Mouse (Mus musculus) gastrocnemius, adult 2 months (tissue): Measurements from ENCODE around the gene Man2a2. TPM values are rescaled to one million over a fixed set of nuclear protein-coding genes. Genes with fewer than 3 reads are reported as not detected.
A peak's percentile ranks its signal among the peaks of the same experiment; 100 is the strongest.

Source experiments
- DNase-seq: peaks from one replicate; pipeline ENCODE4 v3.0.0; 2022
- H3K27ac ChIP-seq: fragments of 200-600 bp; 2 replicates; pipeline ENCODE4 v1.8.1; 2022; ENCODE audit warnings: mild to moderate bottlenecking
- H3K4me3 ChIP-seq: fragments of 200-600 bp; 2 replicates; pipeline ENCODE4 v1.8.1; 2022; ENCODE audit warnings: mild to moderate bottlenecking, moderate library complexity
- CTCF ChIP-seq: fragments of 200-600 bp; IDR thresholded peaks from 2 replicates; pipeline ENCODE4 v1.8.1; 2022; ENCODE audit warnings: antibody characterized with exemption, mild to moderate bottlenecking, moderate library complexity
- intact Hi-C: fragments of 180-260 bp; cut with DNase I; formaldehyde crosslinking; loops from one replicate; pipeline ENCODE4 v1.15.1; 2025
- total RNA-seq, 2 experiments: library from RNA; stranded (reverse); gene quantifications; 2 replicates each; pipeline ENCODE4 v1.2.3; 2021

The Man2a2 gene
- total RNA-seq, 2 experiments from 2014 or later: 111 to 161 TPM

DNA sequence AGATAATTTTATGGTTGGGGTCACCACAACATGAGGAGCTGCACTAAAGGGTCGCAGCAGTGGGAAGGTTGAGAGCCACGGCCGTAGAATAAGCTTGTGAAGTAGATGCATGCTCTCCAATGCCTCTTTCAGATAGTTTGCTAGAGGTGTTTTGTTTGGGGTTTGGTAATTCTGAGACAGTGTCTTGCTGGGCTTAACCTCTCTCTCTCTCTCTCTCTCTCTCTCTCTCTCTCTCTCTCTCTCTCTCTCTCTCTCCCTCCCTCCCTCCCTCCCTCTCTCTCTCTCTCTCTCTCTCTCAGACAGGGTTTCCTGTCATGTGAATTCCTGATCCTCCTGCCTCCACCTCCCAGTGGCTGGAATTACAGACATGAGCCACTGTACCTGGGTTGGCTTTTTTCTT, 3.6 kb upstream of the Man2a2 start:
- TF ChIP-seq CTCF: no peak
- no peak for DNase-seq
- intact Hi-C loops: loop anchor here (5.0 kb wide), 1 partner anchor 232 kb away; no protein-coding TSS in a partner anchor
- Histone ChIP-seq H3K4me3 (no peak overlapping the region), H3K27ac (no peak overlapping the region)

DNA sequence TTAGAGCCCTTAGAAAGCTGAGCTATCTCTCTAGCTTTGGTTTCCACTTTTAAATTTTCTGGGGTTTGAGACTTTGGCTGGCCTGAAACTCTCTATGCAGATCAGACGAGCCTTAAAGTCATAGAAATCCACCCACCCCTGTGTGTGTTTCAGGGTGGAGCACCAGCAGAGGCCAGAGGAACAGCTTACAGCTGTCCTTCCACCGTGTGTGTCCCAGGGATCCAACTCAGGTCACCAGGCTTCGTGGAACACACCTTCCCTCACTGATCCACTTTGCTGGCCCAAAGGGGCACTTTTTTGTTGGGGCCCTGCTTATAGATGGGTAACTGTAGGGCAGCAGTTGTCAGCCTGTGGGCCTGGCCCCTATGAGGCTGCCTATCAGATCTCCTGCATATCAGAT, 3.1 kb upstream of the Man2a2 start:
- no peak for DNase-seq
- Histone ChIP-seq H3K27ac (no peak overlapping the region), H3K4me3 (no peak overlapping the region)
- no peak for TF ChIP-seq CTCF
- intact Hi-C loops: loop anchor here (5.0 kb wide), 1 partner anchor 232 kb away; no protein-coding TSS in a partner anchor

GRCm38 (mm10) chr7:80373850-80374249, 2.7 kb upstream of the Man2a2 start:
- DNase-seq: no peak
- TF ChIP-seq CTCF: no peak
- Histone ChIP-seq H3K4me3 (no peak overlapping the region), H3K27ac (no peak overlapping the region)
- intact Hi-C loops: loop anchor here (5.0 kb wide), 1 partner anchor 232 kb away; no protein-coding TSS in a partner anchor

DNA sequence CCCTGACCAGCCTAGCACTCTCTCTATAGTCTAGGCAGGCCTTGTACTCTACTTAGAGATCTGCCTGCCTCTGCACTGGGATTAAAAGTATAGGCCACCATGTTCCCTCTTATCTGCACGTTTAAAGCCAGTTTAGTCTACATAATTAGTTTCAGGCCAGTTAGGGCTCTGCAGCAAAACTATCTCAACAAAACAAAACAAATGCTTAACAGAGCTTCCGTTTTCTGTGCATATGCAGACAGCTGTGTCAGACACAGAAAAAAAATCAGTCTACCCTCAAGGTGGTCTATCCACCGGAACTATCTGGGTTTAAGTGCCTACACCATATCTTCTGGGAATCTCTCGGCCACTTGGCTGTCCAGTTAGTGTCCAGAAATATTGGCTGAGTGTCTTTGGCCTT, 2.2 kb upstream of the Man2a2 start:
- Histone ChIP-seq H3K27ac (no peak overlapping the region), H3K4me3 (no peak overlapping the region)
- no peak for DNase-seq
- intact Hi-C loops: loop anchor here (5.0 kb wide), 1 partner anchor 231 kb away; no protein-coding TSS in a partner anchor
- no peak for TF ChIP-seq CTCF

- no peak overlapping the region for H3K27ac ChIP-seq
- no peak for DNase-seq
- intact Hi-C loops: loop anchor here (5.0 kb wide), 1 partner anchor 230 kb away; no protein-coding TSS in a partner anchor
- TF ChIP-seq CTCF: no peak
- no peak overlapping the region for H3K4me3 ChIP-seq
These were observed 1.5 kb upstream of the Man2a2 start for GRCm38 (mm10) chr7:80372667-80373066.

- TF ChIP-seq CTCF: no peak
- no peak overlapping the region for H3K27ac ChIP-seq
These were observed 991 bp upstream of the Man2a2 start for GRCm38 (mm10) chr7:80372166-80372565.

DNA sequence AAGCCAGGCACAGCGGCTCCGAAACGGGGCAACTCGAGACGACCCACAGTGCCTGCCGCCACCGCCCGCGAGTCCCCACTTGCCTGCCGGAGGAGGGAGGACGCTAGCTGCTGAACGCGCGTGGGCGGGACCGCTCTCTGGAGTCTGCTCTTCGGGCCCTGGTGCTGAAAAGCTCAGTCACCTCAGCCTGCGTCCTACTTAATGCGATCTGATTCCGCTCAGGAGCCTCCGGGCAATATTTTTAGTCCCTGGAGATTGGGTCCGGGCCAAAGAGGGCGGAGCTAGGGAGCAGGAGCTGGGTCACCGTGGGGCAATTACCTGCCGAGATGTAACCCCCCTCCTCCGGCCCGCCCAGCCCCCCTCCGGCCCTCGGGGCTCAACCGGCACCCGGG, 530 bp downstream of the Man2a2 start:
- DNase-seq: peak; percentile 95

More at GRCm38 (mm10) chr7:80372166-80372565, 991 bp upstream of the Man2a2 start:
- intact Hi-C loops: loop anchor here (5.0 kb wide), 1 partner anchor 230 kb away; no protein-coding TSS in a partner anchor
- DNase-seq: no peak
- H3K4me3 ChIP-seq: no peak overlapping the region

DNA sequence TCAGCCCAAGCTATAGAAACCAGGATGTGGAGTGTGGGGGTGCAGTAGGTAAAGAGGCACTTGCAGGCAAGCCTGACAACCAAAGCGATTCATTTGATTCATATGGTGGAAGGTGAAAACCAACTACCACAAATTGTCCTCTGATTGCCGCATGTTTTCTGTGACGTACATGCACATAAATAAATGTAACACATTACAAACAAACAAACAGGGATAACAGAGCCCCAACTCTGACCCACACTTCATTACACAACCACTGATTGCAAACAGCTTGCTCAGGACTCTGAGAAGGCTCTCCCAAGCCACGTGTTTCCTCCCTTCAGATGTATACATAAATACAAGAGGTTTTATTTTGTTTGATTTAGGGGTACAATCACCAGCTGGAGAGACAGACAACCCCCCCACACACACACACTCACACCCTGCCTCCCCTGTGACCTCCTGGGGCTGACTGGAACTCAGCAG, 1.2 kb downstream of the Man2a2 start:
- TF ChIP-seq CTCF: no peak

More for the DNA sequence above, 530 bp downstream of the Man2a2 start:
- TF ChIP-seq CTCF: no peak
- Histone ChIP-seq H3K4me3 (peak overlapping the region; percentile 87), H3K27ac (peak overlapping the region; percentile 93)
- intact Hi-C loops: loop anchor here (1.0 to 5.0 kb wide), 2 partner anchors 27 to 228 kb away; partner anchors contain the start of gene Hddc3

DNA sequence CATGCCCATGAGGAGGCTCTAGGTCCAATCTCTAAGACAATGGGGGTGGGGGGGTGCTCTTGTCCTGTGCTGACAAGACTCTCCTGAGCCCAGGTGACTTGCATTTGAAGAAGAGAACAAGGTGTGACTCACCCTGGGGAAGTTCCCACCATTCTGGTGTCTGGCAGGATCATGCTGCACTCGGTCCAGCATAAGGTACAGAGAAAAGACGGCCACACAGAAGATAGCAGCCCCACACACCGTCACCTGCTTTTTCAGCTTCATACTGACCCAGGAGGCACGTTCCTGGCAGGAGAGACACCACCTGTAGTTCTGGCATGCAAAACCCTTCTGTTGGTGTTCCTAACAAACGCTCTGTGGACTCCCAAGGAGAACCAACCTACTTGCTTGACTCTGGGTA, 1.7 kb downstream of the Man2a2 start:
- DNase-seq: peak; percentile 22
- intact Hi-C loops: loop anchor here (1.0 kb wide), 1 partner anchor 14 kb away; no protein-coding TSS in a partner anchor
- TF ChIP-seq CTCF: no peak
- H3K4me3 ChIP-seq: peak overlapping the region; percentile 87
- H3K27ac ChIP-seq: peak overlapping the region; percentile 93

More for the DNA sequence above, 1.2 kb downstream of the Man2a2 start:
- Histone ChIP-seq H3K27ac (peak overlapping the region; percentile 93), H3K4me3 (peak overlapping the region; percentile 87)
- intact Hi-C loops: loop anchor here (1.0 to 5.0 kb wide), 3 partner anchors 15 to 228 kb away; partner anchors contain the start of gene Hddc3
- DNase-seq: no peak

GRCm38 (mm10) chr7:80368635-80369421, 2.3 kb downstream of the Man2a2 start:
- peak; percentile 47 for DNase-seq
- no peak for TF ChIP-seq CTCF
- Histone ChIP-seq H3K4me3 (peak overlapping the region; percentile 87), H3K27ac (peak overlapping the region; percentile 93)
- intact Hi-C loops: loop anchor here (1.0 kb wide), 1 partner anchor 14 kb away; no protein-coding TSS in a partner anchor

DNA sequence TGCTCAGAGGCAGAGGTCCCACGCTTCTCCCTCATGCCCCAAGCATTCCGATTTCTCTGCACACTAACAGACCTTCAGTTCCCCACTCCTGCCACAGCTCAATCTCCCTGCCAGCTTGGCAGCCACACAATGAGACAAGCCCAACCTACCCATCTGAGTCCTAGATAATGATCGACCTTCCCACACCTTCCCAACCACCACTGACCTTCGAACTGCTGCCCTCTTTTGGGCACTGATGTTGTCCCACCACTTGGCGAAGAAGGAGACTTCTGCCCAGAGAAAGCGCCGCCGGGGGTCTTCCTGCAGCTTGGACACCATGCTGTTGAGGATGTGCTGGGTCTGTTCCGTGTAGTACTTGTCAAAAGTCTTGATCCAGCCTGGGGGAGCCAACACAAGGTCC, 3.2 kb downstream of the Man2a2 start:
- H3K27ac ChIP-seq: peak overlapping the region; percentile 93; the same call in 1 of the 2 replicates
- H3K4me3 ChIP-seq: no peak overlapping the region
- DNase-seq: peak; percentile 17
- TF ChIP-seq CTCF: no peak
- intact Hi-C loops: no loop called here

DNA sequence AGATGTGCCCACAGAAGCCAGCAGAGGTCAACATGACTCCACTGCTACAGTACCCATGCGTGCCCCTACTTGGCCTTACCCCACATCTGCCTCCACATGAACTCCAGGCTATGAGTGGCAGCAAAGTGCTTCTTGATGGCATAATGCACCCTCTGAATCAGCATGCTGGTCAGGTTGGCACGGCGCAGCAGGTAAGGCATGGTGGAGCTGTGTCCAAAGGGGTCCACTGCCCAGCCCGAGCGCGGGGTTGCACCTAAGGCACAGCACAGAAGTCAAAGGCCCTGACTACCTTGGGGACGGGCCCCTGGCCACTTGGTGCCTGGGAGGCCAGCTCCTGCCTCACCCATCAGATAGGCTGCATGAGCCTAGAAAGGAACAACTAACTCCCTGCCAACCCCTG, 3.9 kb downstream of the Man2a2 start:
- Histone ChIP-seq H3K4me3 (no peak overlapping the region), H3K27ac (peak overlapping the region; percentile 73; the same call in 1 of the 2 replicates)
- no peak for TF ChIP-seq CTCF
- no peak for DNase-seq
- intact Hi-C loops: no loop called here

DNA sequence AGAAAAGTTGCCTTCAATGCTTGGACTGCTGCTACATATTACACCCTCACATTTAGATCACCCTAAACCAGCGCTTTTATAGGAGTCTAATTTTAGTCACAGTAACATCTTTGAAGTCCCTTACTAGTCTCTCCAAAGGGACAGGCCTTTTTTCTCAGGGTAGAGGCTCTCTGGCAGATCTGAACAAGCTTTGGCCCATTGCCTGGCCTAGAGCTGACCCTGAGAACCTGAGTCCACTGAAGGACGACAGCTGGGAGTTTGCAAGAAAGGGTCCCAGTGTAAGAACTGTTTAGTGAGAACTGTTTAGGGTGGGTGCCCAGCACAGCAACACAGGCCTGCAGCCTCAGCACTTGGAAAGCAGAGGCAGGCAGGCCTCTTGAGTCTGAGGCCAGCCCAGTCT, 5.4 kb downstream of the Man2a2 start:
- intact Hi-C loops: no loop called here
- peak; percentile 81 for DNase-seq

More for the DNA sequence above, 5.4 kb downstream of the Man2a2 start:
- Histone ChIP-seq H3K4me3 (no peak overlapping the region), H3K27ac (peak overlapping the region; percentile 73)
- no peak for TF ChIP-seq CTCF
